Comparison of ENCODE assay signal across 16 mouse cellular contexts in genomic region chr4:140891525-140892162, GRCm38 (mm10). TPM values are rescaled to one million over a fixed set of nuclear protein-coding genes. Genes with fewer than 3 reads are reported as not detected.
"Had no signal": no experiment of that assay in that cellular context is flagged by ENCODE, and none has a peak within 500 bp of the region (broad histone marks: within the 10 kb centered on the region; RNA-seq: fewer than 3 reads in every experiment).

No protein-coding gene starts in this region.

- H3K9me3 ChIP-seq: liver, embryonic 12.5 days had no signal

- H3K36me3 ChIP-seq: limb, embryonic 13.5 days; liver, embryonic 12.5 days; midbrain, embryonic 12.5 days; neural tube, embryonic 13.5 days had no signal

- H3K27ac ChIP-seq: layer of hippocampus, adult 2 months; limb, embryonic 13.5 days; liver, embryonic 12.5 days; midbrain, embryonic 12.5 days; neural tube, embryonic 13.5 days had no signal

- H3K4me2 ChIP-seq: limb, embryonic 13.5 days; liver, embryonic 12.5 days; lung, embryonic 14.5 days; midbrain, embryonic 12.5 days; neural tube, embryonic 13.5 days had no signal

- ATAC-seq: intestine, embryonic 16.5 days; liver, embryonic 12.5 days; midbrain, embryonic 16.5 days had no signal

- H3K4me3 ChIP-seq: layer of hippocampus, adult 2 months; limb, embryonic 13.5 days; liver, embryonic 12.5 days; midbrain, embryonic 12.5 days; neural tube, embryonic 13.5 days had no signal

- H3K9ac ChIP-seq: limb, embryonic 13.5 days; liver, embryonic 12.5 days; lung, embryonic 14.5 days; midbrain, embryonic 12.5 days; neural tube, embryonic 13.5 days had no signal

- H3K4me1 ChIP-seq: limb, embryonic 13.5 days; liver, embryonic 12.5 days; midbrain, embryonic 12.5 days; neural tube, embryonic 13.5 days had no signal

- DNase-seq: kidney, adult 8-10 months; kidney, postnatal 36 days; lung, embryonic 14.5 days; lung, postnatal 10 days; retina, postnatal 1 day; thymus, adult 2 months; thymus, postnatal 25 days had no signal

- H3K27me3 ChIP-seq: limb, embryonic 13.5 days; midbrain, embryonic 12.5 days; neural tube, embryonic 13.5 days had no signal

RNA-seq across cellular contexts. Expression of gene Padi1, which starts 46.1 kb away (rescaled TPM):
- polyA plus RNA-seq: liver, embryonic 12.5 days; liver, embryonic 16.5 days; small intestine, adult 2 months had no signal
